Mouse (Mus musculus): ENCODE measurements around the gene Hoxb7. TPM values are rescaled to one million over a fixed set of nuclear protein-coding genes. Genes with fewer than 3 reads are reported as not detected.

Hoxb7 gene
- polyA plus RNA-seq, 1 experiment from 2014 or later, result 0.25 TPM

GRCm38 (mm10) chr11:96314671-96315343, 28.4 kb downstream of the Hoxb7 start:
- Histone ChIP-seq H3K27ac (replicated peaks) (peak overlapping the region; percentile 43), H3K9me3 (no peaks in the 10 kb centered on the region), H3K9ac (peak overlapping the region; percentile 68), H3K27me3 (replicated peaks) (peaks cover 100% of the 10 kb centered on the region), H3K4me1 (peaks cover 21% of the 10 kb centered on the region), H3K4me2 (peak overlapping the region; percentile 52), H3K4me3 (peak overlapping the region; percentile 36), H3K36me3 (no peaks in the 10 kb centered on the region)
- no peak for ATAC-seq (ENCODE audit: extremely low read depth, insufficient number of reproducible peaks, low FRiP score, low TSS enrichment)
- WGBS, result 2% methylated on average over 34 of the region's 34 CpGs

- Histone ChIP-seq H3K4me3 (peak overlapping the region; percentile 36), H3K4me1 (peaks cover 21% of the 10 kb centered on the region), H3K27me3 (replicated peaks) (peaks cover 100% of the 10 kb centered on the region), H3K9ac (peak overlapping the region; percentile 68), H3K9me3 (no peaks in the 10 kb centered on the region), H3K36me3 (no peaks in the 10 kb centered on the region), H3K27ac (replicated peaks) (peak overlapping the region; percentile 43), H3K4me2 (peak overlapping the region; percentile 52)
- ATAC-seq (ENCODE audit: extremely low read depth, insufficient number of reproducible peaks, low FRiP score, low TSS enrichment), result no peak
- 7% methylated on average over 5 of the region's 5 CpGs for WGBS
Observed at GRCm38 (mm10) chr11:96315344-96315681, 28.9 kb downstream of the Hoxb7 start.

GRCm38 (mm10) chr11:96316696-96317607, 30.5 kb downstream of the Hoxb7 start:
- Histone ChIP-seq H3K9me3 (no peaks in the 10 kb centered on the region), H3K4me1 (peaks cover 12% of the 10 kb centered on the region), H3K4me2 (peak overlapping the region; percentile 66), H3K27me3 (replicated peaks) (peaks cover 100% of the 10 kb centered on the region), H3K9ac (peak overlapping the region; percentile 67; the same call in 1 of the 2 replicates), H3K36me3 (no peaks in the 10 kb centered on the region), H3K4me3 (peak overlapping the region; percentile 54; the same call in 1 of the 2 replicates), H3K27ac (replicated peaks) (no peak overlapping the region)
- no peak for ATAC-seq (ENCODE audit: extremely low read depth, insufficient number of reproducible peaks, low FRiP score, low TSS enrichment)
- WGBS, result 11% methylated on average over 18 of the region's 18 CpGs

- Histone ChIP-seq H3K9me3 (no peaks in the 10 kb centered on the region), H3K27me3 (replicated peaks) (peaks cover 100% of the 10 kb centered on the region), H3K4me2 (peak within 1 kb of the TSS; percentile 66), H3K27ac (replicated peaks) (peak within 1 kb of the TSS; percentile 85), H3K36me3 (no peaks in the 10 kb centered on the region), H3K4me1 (peaks cover 10% of the 10 kb centered on the region), H3K9ac (peak within 1 kb of the TSS; percentile 84), H3K4me3 (peak within 1 kb of the TSS; percentile 54)
- no peak for ATAC-seq (ENCODE audit: extremely low read depth, insufficient number of reproducible peaks, low FRiP score, low TSS enrichment)
- 4% methylated on average over 28 of the region's 28 CpGs for WGBS
Observed at GRCm38 (mm10) chr11:96317608-96318367, 31.4 kb downstream of the Hoxb7 start, which contains the start of gene Hoxb4. TSS of gene Hoxb4 (plus strand) at chr11:96318267.

GRCm38 (mm10) chr11:96318368-96319070, 32.1 kb downstream of the Hoxb7 start:
- H3K36me3 ChIP-seq, result no peaks in the 10 kb centered on the region
- ATAC-seq (ENCODE audit: extremely low read depth, insufficient number of reproducible peaks, low FRiP score, low TSS enrichment), result no peak

GRCm38 (mm10) chr11:96319071-96319902, 32.9 kb downstream of the Hoxb7 start:
- peaks cover 100% of the 10 kb centered on the region for H3K27me3 ChIP-seq (replicated peaks)
- H3K9me3 ChIP-seq, result no peaks in the 10 kb centered on the region
- under 1% methylated on average over 29 of the region's 34 CpGs for whole genome bisulfite sequencing
- H3K4me2 ChIP-seq, result peak overlapping the region; percentile 66
- H3K4me1 ChIP-seq, result peaks cover 10% of the 10 kb centered on the region
- H3K36me3 ChIP-seq, result no peaks in the 10 kb centered on the region
- ATAC-seq (ENCODE audit: extremely low read depth, insufficient number of reproducible peaks, low FRiP score, low TSS enrichment), result 0 out of 2 replicates have a peak, but pooled peaks have one; percentile 14
- peak overlapping the region; percentile 54 for H3K4me3 ChIP-seq
- H3K9ac ChIP-seq, result peak overlapping the region; percentile 84
- H3K27ac ChIP-seq (replicated peaks), result peak overlapping the region; percentile 85

More at GRCm38 (mm10) chr11:96318368-96319070, 32.1 kb downstream of the Hoxb7 start:
- H3K4me2 ChIP-seq, result peak overlapping the region; percentile 66
- H3K9me3 ChIP-seq, result no peaks in the 10 kb centered on the region
- peaks cover 100% of the 10 kb centered on the region for H3K27me3 ChIP-seq (replicated peaks)
- H3K4me3 ChIP-seq, result peak overlapping the region; percentile 54
- H3K4me1 ChIP-seq, result peaks cover 10% of the 10 kb centered on the region
- H3K9ac ChIP-seq, result peak overlapping the region; percentile 84
- H3K27ac ChIP-seq (replicated peaks), result peak overlapping the region; percentile 85
- under 1% methylated on average over 37 of the region's 45 CpGs for WGBS

- H3K4me1 ChIP-seq, result peaks cover 10% of the 10 kb centered on the region
- peak overlapping the region; percentile 66 for H3K4me2 ChIP-seq
- 2% methylated on average over 29 of the region's 29 CpGs for WGBS
- peaks cover 100% of the 10 kb centered on the region for H3K27me3 ChIP-seq (replicated peaks)
- H3K9ac ChIP-seq, result peak overlapping the region; percentile 84
- peak overlapping the region; percentile 54 for H3K4me3 ChIP-seq
- no peaks in the 10 kb centered on the region for H3K9me3 ChIP-seq
- no peak for ATAC-seq (ENCODE audit: extremely low read depth, insufficient number of reproducible peaks, low FRiP score, low TSS enrichment)
- H3K36me3 ChIP-seq, result no peaks in the 10 kb centered on the region
- H3K27ac ChIP-seq (replicated peaks), result peak overlapping the region; percentile 85
Observed at GRCm38 (mm10) chr11:96319910-96320309, 33.5 kb downstream of the Hoxb7 start.

- H3K4me2 ChIP-seq, result peak overlapping the region; percentile 66
- H3K4me1 ChIP-seq, result peaks cover 10% of the 10 kb centered on the region
- peak overlapping the region; percentile 54 for H3K4me3 ChIP-seq
- H3K27ac ChIP-seq (replicated peaks), result peak overlapping the region; percentile 85
- H3K9ac ChIP-seq, result peak overlapping the region; percentile 84
- no peaks in the 10 kb centered on the region for H3K36me3 ChIP-seq
- no peak for ATAC-seq (ENCODE audit: extremely low read depth, insufficient number of reproducible peaks, low FRiP score, low TSS enrichment)
- no peaks in the 10 kb centered on the region for H3K9me3 ChIP-seq
- peaks cover 100% of the 10 kb centered on the region for H3K27me3 ChIP-seq (replicated peaks)
- WGBS, result 11% methylated on average over 17 of the region's 17 CpGs
Observed at GRCm38 (mm10) chr11:96320688-96321087, 34.3 kb downstream of the Hoxb7 start.

- 25% methylated on average over 5 of the region's 5 CpGs for WGBS
- 0 out of 2 replicates have a peak overlapping the region, but pooled peaks have one; percentile 8 for H3K27ac ChIP-seq (replicated peaks)
- no peaks in the 10 kb centered on the region for H3K9me3 ChIP-seq
- H3K9ac ChIP-seq, result peak overlapping the region; percentile 48; the same call in 1 of the 2 replicates
- peaks cover 10% of the 10 kb centered on the region for H3K4me1 ChIP-seq
- peaks cover 100% of the 10 kb centered on the region for H3K27me3 ChIP-seq (replicated peaks)
- no peak overlapping the region for H3K4me3 ChIP-seq
- no peak for ATAC-seq (ENCODE audit: extremely low read depth, insufficient number of reproducible peaks, low FRiP score, low TSS enrichment)
- peak overlapping the region; percentile 41; the same call in 1 of the 2 replicates for H3K4me2 ChIP-seq
- H3K36me3 ChIP-seq, result no peaks in the 10 kb centered on the region
Observed at GRCm38 (mm10) chr11:96321846-96322245, 35.4 kb downstream of the Hoxb7 start.
